Mouse (Mus musculus): ENCODE results near the gene Slc35a5. TPM values are rescaled to one million over a fixed set of nuclear protein-coding genes. Genes with fewer than 3 reads are reported as not detected.

Gene Slc35a5
- total RNA-seq, 2 experiments from 2014 or later, result 10.3 to 11.0 TPM

Other genes with a start within 250 kb of the Slc35a5 start
- gene Cd200r3, start 215.0 kb downstream of the Slc35a5 start, total RNA-seq (2021), result not detected
- 10 to 100 TPM; 85.3 to 92.6 TPM for gene Ccdc80, start 65.3 kb downstream of the Slc35a5 start, total RNA-seq (2021)
- gene Atg3, start 79 bp upstream of the Slc35a5 start, total RNA-seq (2021), result 10 to 100 TPM; 22.0 to 22.8 TPM
- gene Btla, start 65.6 kb upstream of the Slc35a5 start, total RNA-seq (2021), result under 1 TPM; 0.46 to 0.56 TPM

All from heart, postnatal 36 days (tissue).